Mouse (Mus musculus) bone marrow, adult 2 months (tissue): ENCODE results near the gene Tmem273. TPM values are rescaled to one million over a fixed set of nuclear protein-coding genes. Genes with fewer than 3 reads are reported as not detected.
A peak's percentile ranks its signal among the peaks of the same experiment; 100 is the strongest.

Experiments
- H3K27ac ChIP-seq: fragments of 200-500 bp; 2 replicates; pipeline ENCODE4 v1.5.1; 2012; ENCODE audit warnings: low read depth, mild to moderate bottlenecking, control low read depth, inconsistent platforms, low read length; ENCODE audit not compliant: control insufficient read depth, poor library complexity, insufficient read depth
- H3K4me1 ChIP-seq: fragments of 200-500 bp; 2 replicates; pipeline ENCODE4 v1.6.1; 2011; ENCODE audit warnings: low read length; ENCODE audit not compliant: control insufficient read depth, insufficient read depth
- H3K4me3 ChIP-seq: fragments of 200-500 bp; replicated peaks from 2 replicates; pipeline ENCODE3; 2011; ENCODE audit warnings: mild to moderate bottlenecking, low read depth, low read length, control low read depth; ENCODE audit not compliant: control insufficient read depth
- CTCF ChIP-seq: fragments of 200-500 bp; IDR thresholded peaks from 2 replicates; pipeline ENCODE4 v1.5.1; 2011; ENCODE audit warnings: low read length, control low read depth; ENCODE audit not compliant: control insufficient read depth, insufficient read depth
- POLR2A ChIP-seq: fragments of 200-500 bp; IDR thresholded peaks from 2 replicates; pipeline ENCODE4 v1.6.1; 2011; ENCODE audit warnings: low read depth, mild to moderate bottlenecking, control low read depth, low read length, borderline replicate concordance; ENCODE audit not compliant: control insufficient read depth
- WGBS: fragments of 180-500 bp; shearing (Covaris S2); methylation state at CpG from one replicate; pipeline ENCODE4 v1.1.7; 2018; 5-methylcytosine and 5-hydroxymethylcytosine counted together
- polyA plus RNA-seq: library from polyadenylated mRNA; stranded (reverse); fragments of >200 nt; gene quantifications from 2 replicates; pipeline ENCODE4 v1.2.4, GENCODE M21; 2011; ENCODE audit warnings: low replicate concordance; ENCODE audit not compliant: missing spikeins, insufficient read depth, insufficient read length

Tmem273 gene
- polyA plus RNA-seq, 1 experiment: 23.8 TPM

DNA sequence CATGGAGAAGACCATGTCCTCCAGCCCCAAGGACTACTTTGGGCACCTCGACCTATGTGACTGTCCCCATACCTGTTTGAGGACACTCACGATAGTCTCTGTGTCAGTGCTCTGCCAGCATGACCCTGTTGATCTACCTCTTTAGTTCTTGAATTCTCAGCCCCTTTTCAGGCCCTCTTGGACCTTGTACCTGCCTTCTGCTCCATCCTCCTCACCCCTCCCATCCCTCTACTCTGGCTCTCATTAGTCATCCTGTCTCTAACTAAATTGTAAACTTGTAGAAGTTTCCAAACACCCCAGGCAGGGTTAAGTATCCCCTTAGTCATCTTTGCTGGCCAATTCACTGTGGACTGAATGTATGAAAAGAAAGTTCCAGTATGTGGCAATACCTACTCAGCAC lies 12.0 kb downstream of the Tmem273 start:
- Histone ChIP-seq H3K27ac (no peak overlapping the region), H3K4me1 (peaks cover 3% of the 10 kb centered on the region; the same call in 1 of the 2 replicates), H3K4me3 (no peak overlapping the region)
- 72% methylated on average over 2 of the region's 2 CpGs for WGBS
- TF ChIP-seq CTCF: no peak
- TF ChIP-seq POLR2A: no peak

GRCm38 (mm10) chr14:32798355-32798754 lies 12.6 kb downstream of the Tmem273 start:
- Histone ChIP-seq H3K27ac (no peak overlapping the region), H3K4me1 (peaks cover 3% of the 10 kb centered on the region; the same call in 1 of the 2 replicates), H3K4me3 (no peak overlapping the region)
- 7% methylated on average over 4 of the region's 4 CpGs for WGBS
- TF ChIP-seq CTCF (no peak), POLR2A (no peak)

- H3K27ac ChIP-seq: no peak overlapping the region
- peaks cover 3% of the 10 kb centered on the region; the same call in 1 of the 2 replicates for H3K4me1 ChIP-seq
- H3K4me3 ChIP-seq: no peak overlapping the region
- no peak for TF ChIP-seq CTCF
- no peak for TF ChIP-seq POLR2A
- WGBS: 87% methylated on average over 7 of the region's 7 CpGs
Measured at GRCm38 (mm10) chr14:32800048-32800447, 14.3 kb downstream of the Tmem273 start.

GRCm38 (mm10) chr14:32801016-32801661 lies 15.4 kb downstream of the Tmem273 start:
- 65% methylated on average over 11 of the region's 11 CpGs for WGBS
- TF ChIP-seq POLR2A (no peak), CTCF (peak; percentile 30; the same call in 1 of the 2 replicates)
- Histone ChIP-seq H3K27ac (no peak overlapping the region), H3K4me3 (no peak overlapping the region), H3K4me1 (peaks cover 3% of the 10 kb centered on the region; the same call in 1 of the 2 replicates)

DNA sequence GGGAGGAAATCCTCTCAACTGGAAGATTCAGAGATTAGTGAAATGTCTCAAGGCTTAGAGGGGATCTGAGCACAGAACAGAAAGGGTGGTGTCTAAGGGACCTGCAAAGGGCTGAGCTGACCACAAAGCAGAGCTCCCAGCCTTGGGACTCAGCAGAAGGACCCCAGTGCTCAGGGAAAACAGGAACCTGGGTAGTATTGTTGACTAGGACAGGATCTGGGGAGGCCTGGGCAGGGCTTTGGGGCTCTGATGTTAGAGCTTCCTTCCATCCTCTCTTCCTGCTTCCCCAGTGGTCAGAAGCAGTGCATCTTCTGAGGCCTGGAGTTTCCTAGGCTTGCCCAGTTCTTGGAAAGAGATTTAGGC lies 15.9 kb downstream of the Tmem273 start:
- TF ChIP-seq CTCF (no peak), POLR2A (no peak)
- H3K4me1 ChIP-seq: peaks cover 3% of the 10 kb centered on the region; the same call in 1 of the 2 replicates
- no peak overlapping the region for H3K27ac ChIP-seq
- no peak overlapping the region for H3K4me3 ChIP-seq

GRCm38 (mm10) chr14:32810111-32810510 lies 24.3 kb downstream of the Tmem273 start:
- H3K4me1 ChIP-seq: no peaks in the 10 kb centered on the region
- no peak for TF ChIP-seq POLR2A
- TF ChIP-seq CTCF: no peak
- no peak overlapping the region for H3K4me3 ChIP-seq
- no peak overlapping the region for H3K27ac ChIP-seq

GRCm38 (mm10) chr14:32812429-32812828 lies 26.7 kb downstream of the Tmem273 start:
- H3K27ac ChIP-seq: no peak overlapping the region
- H3K4me1 ChIP-seq: no peaks in the 10 kb centered on the region
- WGBS: 30% methylated on average over 6 of the region's 6 CpGs
- no peak for TF ChIP-seq CTCF
- TF ChIP-seq POLR2A: no peak
- no peak overlapping the region for H3K4me3 ChIP-seq

GRCm38 (mm10) chr14:32814961-32815360 lies 29.2 kb downstream of the Tmem273 start:
- no peaks in the 10 kb centered on the region for H3K4me1 ChIP-seq
- WGBS: 70% methylated on average over 4 of the region's 4 CpGs
- no peak overlapping the region for H3K27ac ChIP-seq

DNA sequence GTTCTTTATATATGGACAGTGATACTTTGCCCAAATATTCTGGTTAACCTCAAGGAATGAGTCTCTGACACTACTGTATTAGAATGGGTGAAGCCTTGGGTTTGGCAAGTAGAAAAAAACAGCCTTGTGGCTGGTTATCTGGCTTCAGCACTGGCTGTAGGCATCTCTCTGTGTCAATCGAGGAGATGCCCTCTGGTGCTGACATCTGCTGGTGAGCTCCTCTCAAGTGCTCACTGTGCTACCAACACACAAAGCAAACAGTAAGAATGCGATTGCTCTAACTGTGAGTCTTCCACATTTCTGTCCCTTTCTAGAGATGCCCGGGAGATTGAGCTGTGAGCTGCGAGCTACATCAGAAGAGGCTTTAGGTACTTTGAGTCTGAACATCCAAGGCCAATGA lies 30.8 kb downstream of the Tmem273 start:
- H3K4me3 ChIP-seq: no peak overlapping the region
- TF ChIP-seq POLR2A (no peak), CTCF (no peak)
- no peak overlapping the region for H3K27ac ChIP-seq
- H3K4me1 ChIP-seq: no peaks in the 10 kb centered on the region
- 72% methylated on average over 4 of the region's 4 CpGs for WGBS

More at GRCm38 (mm10) chr14:32814961-32815360, 29.2 kb downstream of the Tmem273 start:
- no peak overlapping the region for H3K4me3 ChIP-seq
- TF ChIP-seq POLR2A: no peak
